Comparison of ENCODE assay signal across 8 mouse cellular contexts in the genomic region with DNA sequence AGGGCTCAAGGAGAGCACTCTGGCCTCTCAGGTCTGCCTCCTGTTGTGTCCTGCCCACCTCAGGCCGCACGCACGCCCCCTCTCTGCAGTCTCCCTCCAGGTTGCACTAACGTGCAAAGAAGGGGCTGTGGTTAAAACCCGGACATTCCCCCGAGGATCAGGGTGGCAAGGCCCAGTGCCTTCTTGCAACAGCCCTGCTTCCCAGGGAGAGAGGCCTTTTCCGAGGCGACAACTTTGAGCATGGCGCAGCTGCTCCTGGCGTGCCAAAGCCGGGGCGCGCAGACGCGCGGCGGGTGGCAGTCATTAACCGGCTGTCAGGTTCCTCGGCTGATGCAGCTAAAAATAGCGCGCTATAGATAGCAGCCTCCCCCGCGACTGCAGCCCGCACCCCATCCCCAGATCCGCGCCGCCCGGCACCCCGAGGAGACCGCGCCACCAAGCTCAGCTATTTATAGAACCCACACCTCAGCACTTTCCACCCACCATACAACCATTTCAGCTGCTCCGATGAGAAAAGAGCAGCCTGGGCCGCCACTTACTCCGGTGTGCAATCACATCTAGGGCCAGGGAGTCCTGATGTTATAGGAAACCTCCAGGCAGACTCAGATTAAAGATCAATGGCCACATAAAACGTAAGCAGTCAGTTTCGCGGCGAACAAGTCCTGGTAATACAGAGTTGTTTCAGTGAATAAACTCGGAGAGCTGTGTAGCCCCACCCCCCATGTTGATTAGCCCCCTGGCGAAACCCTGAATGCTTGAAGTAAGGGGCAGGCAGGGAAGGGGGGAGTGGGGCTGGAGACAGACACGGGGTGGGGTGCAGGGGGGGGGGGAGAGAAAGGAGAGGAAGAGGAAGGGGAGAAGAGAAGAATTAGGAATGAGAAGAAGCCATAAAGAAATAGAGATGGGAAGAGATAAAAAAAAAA. TPM values are rescaled to one million over a fixed set of nuclear protein-coding genes. Genes with fewer than 3 reads are reported as not detected.
DNase-seq lines count a peak whose midpoint lies in the region; ATAC-seq and TF ChIP-seq lines count a peak whose summit lies in the region.

No protein-coding gene starts in this region.

- H3K4me3 ChIP-seq in E14TG2a.4 (replicated peaks; ENCODE audit: low read length): peak overlapping the region; percentile 73
- H3K4me3 ChIP-seq in cerebellum, adult 2 months (replicated peaks; ENCODE audit: insufficient read depth, low read depth, low read length): peak overlapping the region; percentile 25
- H3K4me3 ChIP-seq in midbrain, embryonic 10.5 days: peak overlapping the region; percentile 60

- intact Hi-C loops in heart, postnatal 36 days (cut with DNase I): loop anchor here (5.0 kb wide), 1 partner anchor 51 kb away; a partner anchor contains a TSS

- no peak overlapping the region for H3K27ac ChIP-seq in cerebellum, adult 2 months (ENCODE audit: insufficient read depth, low read length)
- peak overlapping the region; percentile 69 for H3K27ac ChIP-seq in midbrain, embryonic 10.5 days (replicated peaks)

- no peak for TF ChIP-seq POLR2A in cerebellum, adult 2 months (IDR thresholded peaks at IDR 0.05; ENCODE audit: borderline replicate concordance, insufficient read depth, low read length)

- peaks cover 50% of the 10 kb centered on the region for H3K27me3 ChIP-seq in E14TG2a.4 (ENCODE audit: insufficient read depth, low read length)
- no peaks in the 10 kb centered on the region for H3K27me3 ChIP-seq in cerebellum, adult 2 months (ENCODE audit: control insufficient read depth, insufficient read depth, low read length)
- H3K27me3 ChIP-seq in midbrain, embryonic 10.5 days (ENCODE audit: low read depth, poor library complexity, severe bottlenecking): peaks cover 31% of the 10 kb centered on the region
- no peaks in the 10 kb centered on the region for H3K27me3 ChIP-seq in splenic B cell, adult 2 months (ENCODE audit: control insufficient read depth, insufficient read depth, low read length, poor library complexity, severe bottlenecking)

- WGBS in cerebellum, adult 2 months: 3% methylated on average over 41 of the region's 41 CpGs
- WGBS in midbrain, embryonic 10.5 days: under 1% methylated on average over 41 of the region's 41 CpGs

- no peaks in the 10 kb centered on the region for H3K36me3 ChIP-seq in E14TG2a.4 (ENCODE audit: insufficient read depth, low read length)
- no peaks in the 10 kb centered on the region for H3K36me3 ChIP-seq in midbrain, embryonic 10.5 days
- no peaks in the 10 kb centered on the region for H3K36me3 ChIP-seq in splenic B cell, adult 2 months (ENCODE audit: control insufficient read depth, insufficient read depth, low read length, poor library complexity, severe bottlenecking)

- ATAC-seq in frontal cortex, adult (ENCODE audit: low TSS enrichment): peak; percentile 71

- no peak for TF ChIP-seq CTCF in E14TG2a.4 (conservative IDR thresholded peaks at IDR 0.05; ENCODE audit: low read length)
- TF ChIP-seq CTCF in cerebellum, adult 2 months (IDR thresholded peaks at IDR 0.05; ENCODE audit: borderline replicate concordance, insufficient read depth, low read depth, low read length): no peak

- peaks cover 40% of the 10 kb centered on the region for H3K4me1 ChIP-seq in E14TG2a.4 (replicated peaks; ENCODE audit: low read depth, low read length)
- H3K4me1 ChIP-seq in cerebellum, adult 2 months (ENCODE audit: control insufficient read depth, insufficient read depth, low read length): peaks cover 10% of the 10 kb centered on the region
- peaks cover 33% of the 10 kb centered on the region for H3K4me1 ChIP-seq in midbrain, embryonic 10.5 days

- H3K9me3 ChIP-seq in E14TG2a.4 (ENCODE audit: low read length): peaks cover 10% of the 10 kb centered on the region
- peaks cover 4% of the 10 kb centered on the region; the same call in 1 of the 2 replicates for H3K9me3 ChIP-seq in midbrain, embryonic 10.5 days (replicated peaks)

- peak; percentile 76 to 82 for DNase-seq in cerebellum, adult 2 months
- DNase-seq in heart, postnatal 36 days: peak; percentile 29 to 46
- peak; percentile 74 to 82 for DNase-seq in left cerebral cortex, adult 18-20 months (ENCODE audit: low spot score in 2 of 2)
- peak; percentile 48 for DNase-seq in midbrain, embryonic 10.5 days (ENCODE audit: low spot score)
- peak; percentile 26 for DNase-seq in splenic B cell, adult 2 months (ENCODE audit: low read depth, low spot score)
- DNase-seq in urinary bladder, postnatal 4 days (ENCODE audit: low spot score in 2 of 2): no peak

RNA-seq across cellular contexts. Expression of a gene that starts 50.9 kb away (rescaled TPM):
- 9.9 and 11.7 TPM in 2 replicates for polyA plus RNA-seq in cerebellum, adult 2 months (2012; rRNA removed)
- total RNA-seq in heart, postnatal 36 days (2021): 1 to 10 TPM; 4.6 to 7.2 TPM
- 1 to 10 TPM; 8.2 to 8.9 TPM for total RNA-seq in left cerebral cortex, adult 18-20 months (2021)
- polyA plus RNA-seq in midbrain, embryonic 10.5 days (2016; fragmentation: Nextera tagmentation; extraction: Ambion mirVana): 8.6 and 9.4 TPM in 2 replicates

RNA-seq across cellular contexts. Expression of a gene that starts 52.3 kb away (rescaled TPM):
- polyA plus RNA-seq in cerebellum, adult 2 months (2012; rRNA removed): 47.0 and 52.0 TPM in 2 replicates
- total RNA-seq in heart, postnatal 36 days (2021): under 1 TPM; 0.33 to 0.60 TPM
- 10 to 100 TPM; 45.5 to 51.1 TPM for total RNA-seq in left cerebral cortex, adult 18-20 months (2021)
- 1.4 TPM in 2 replicates for polyA plus RNA-seq in midbrain, embryonic 10.5 days (2016; fragmentation: Nextera tagmentation; extraction: Ambion mirVana)

Comparison
In these comparisons a context has a peak if more than half of its experiments do, and no peak if none do; other contexts are left out.
1. DNase-seq: peak in cerebellum, adult 2 months (2 of 2), heart, postnatal 36 days (2 of 2), left cerebral cortex, adult 18-20 months (2 of 2), midbrain, embryonic 10.5 days (single experiment) and splenic B cell, adult 2 months (single experiment); none in urinary bladder, postnatal 4 days (0 of 2).
2. RNA of a gene that starts 52.3 kb away (total RNA-seq): 45.5 to 51.1 TPM in left cerebral cortex, adult 18-20 months; 0.33 to 0.60 TPM in heart, postnatal 36 days; every median in the first group is over 10 times any median in the second.
3. Peak in every context shown above with its lines, with median percentiles within 50 percentile points of each other: H3K4me3 ChIP-seq.